Mouse (Mus musculus) left cerebral cortex, postnatal 14 days (tissue): ENCODE measurements around the gene Scel. TPM values are rescaled to one million over a fixed set of nuclear protein-coding genes. Genes with fewer than 3 reads are reported as not detected.

Source experiments
- DNase-seq, 2 experiments: peaks; one replicate each; pipeline ENCODE4 v3.0.0; 2021 to 2022; ENCODE audit warnings: low spot score in 2 of 2, mixed read lengths in 1 of 2
- intact Hi-C: fragments of 180-260 bp; cut with DNase I; formaldehyde crosslinking; loops from one replicate; pipeline ENCODE4 v1.15.1; 2025
- total RNA-seq, 2 experiments: library from RNA; stranded (reverse); gene quantifications; 2 replicates each; pipeline ENCODE4 v1.2.3; 2021

Scel gene
- total RNA-seq, 2 experiments from 2014 or later: 1.6 to 2.7 TPM

- intact Hi-C loops: no loop called here
- DNase-seq: no peak
These were observed 12.8 kb upstream of the Scel start for GRCm38 (mm10) chr14:103500309-103500708.

- DNase-seq: no peak
- intact Hi-C loops: no loop called here
These were observed 12.2 kb upstream of the Scel start for GRCm38 (mm10) chr14:103500941-103501340.

- intact Hi-C loops: no loop called here
- DNase-seq: no peak
These were observed 8.6 kb upstream of the Scel start for GRCm38 (mm10) chr14:103504514-103504913.

GRCm38 (mm10) chr14:103509544-103509943 is 3.6 kb upstream of the Scel start:
- intact Hi-C loops: no loop called here
- DNase-seq: no peak

- intact Hi-C loops: no loop called here
- DNase-seq: no peak
These were observed 300 bp downstream of the Scel start for GRCm38 (mm10) chr14:103513473-103513811.

- no peak for DNase-seq
- intact Hi-C loops: no loop called here
These were observed 2.3 kb downstream of the Scel start for GRCm38 (mm10) chr14:103515419-103515818.

- intact Hi-C loops: no loop called here
- no peak for DNase-seq
These were observed 13.1 kb downstream of the Scel start for GRCm38 (mm10) chr14:103526286-103526685.

- intact Hi-C loops: no loop called here
- DNase-seq: no peak
These were observed 16.7 kb downstream of the Scel start for GRCm38 (mm10) chr14:103529733-103530367.

GRCm38 (mm10) chr14:103531722-103532341 is 18.7 kb downstream of the Scel start:
- intact Hi-C loops: no loop called here
- DNase-seq: no peak

GRCm38 (mm10) chr14:103535511-103536024 is 22.4 kb downstream of the Scel start:
- intact Hi-C loops: loop anchor here (5.0 kb wide), 2 partner anchors 58 to 468 kb away; no protein-coding TSS in a partner anchor
- no peak for DNase-seq

GRCm38 (mm10) chr14:103536334-103536733 is 23.2 kb downstream of the Scel start:
- no peak for DNase-seq

GRCm38 (mm10) chr14:103537355-103538056 is 24.4 kb downstream of the Scel start:
- intact Hi-C loops: loop anchor here (2.0 to 5.0 kb wide), 3 partner anchors 60 to 523 kb away; no protein-coding TSS in a partner anchor
- DNase-seq: peak; percentile 66 to 79

More at GRCm38 (mm10) chr14:103536334-103536733, 23.2 kb downstream of the Scel start:
- intact Hi-C loops: loop anchor here (5.0 kb wide), 2 partner anchors 59 to 469 kb away; no protein-coding TSS in a partner anchor

- intact Hi-C loops: loop anchor here (2.0 to 10.0 kb wide), 4 partner anchors 62 to 525 kb away; no protein-coding TSS in a partner anchor
- DNase-seq: no peak
These were observed 26.7 kb downstream of the Scel start for GRCm38 (mm10) chr14:103539796-103540195.

GRCm38 (mm10) chr14:103541679-103542078 is 28.5 kb downstream of the Scel start:
- intact Hi-C loops: loop anchor here (10.0 kb wide), 1 partner anchor 493 kb away; no protein-coding TSS in a partner anchor
- no peak for DNase-seq

- DNase-seq: no peak
- intact Hi-C loops: loop anchor here (10.0 kb wide), 1 partner anchor 491 kb away; no protein-coding TSS in a partner anchor
These were observed 30.4 kb downstream of the Scel start for GRCm38 (mm10) chr14:103543304-103544079.

- DNase-seq: peak in 1 of 2 experiments; percentile 32
- intact Hi-C loops: loop anchor here (10.0 kb wide), 1 partner anchor 489 kb away; no protein-coding TSS in a partner anchor
These were observed 32.6 kb downstream of the Scel start for GRCm38 (mm10) chr14:103545734-103546133.

GRCm38 (mm10) chr14:103546246-103546645 is 33.1 kb downstream of the Scel start:
- no peak for DNase-seq
- intact Hi-C loops: loop anchor here (10.0 kb wide), 1 partner anchor 489 kb away; no protein-coding TSS in a partner anchor

GRCm38 (mm10) chr14:103548220-103548619 is 35.1 kb downstream of the Scel start:
- intact Hi-C loops: loop anchor here (10.0 kb wide), 1 partner anchor 487 kb away; no protein-coding TSS in a partner anchor
- no peak for DNase-seq

GRCm38 (mm10) chr14:103550480-103550879 is 37.3 kb downstream of the Scel start:
- DNase-seq: peak; percentile 81 to 90
- intact Hi-C loops: loop anchor here (1.0 to 5.0 kb wide), 2 partner anchors 82 to 144 kb away; no protein-coding TSS in a partner anchor
